8 mouse cellular contexts compared by ENCODE assay signal in genomic region chr17:24072919-24073696, GRCm38 (mm10). TPM values are rescaled to one million over a fixed set of nuclear protein-coding genes. Genes with fewer than 3 reads are reported as not detected.
DNase-seq lines count a peak whose midpoint lies in the region; ATAC-seq and TF ChIP-seq lines count a peak whose summit lies in the region.

TSS of gene Kctd5 (minus strand) at chr17:24073485.

- no peaks in the 10 kb centered on the region for H3K9me3 ChIP-seq in MEL (replicated peaks; ENCODE audit: insufficient read depth, low read length)
- H3K9me3 ChIP-seq in forebrain, postnatal 0 days (ENCODE audit: low read length) = no peaks in the 10 kb centered on the region
- H3K9me3 ChIP-seq in lung, embryonic 15.5 days = no peaks in the 10 kb centered on the region

- peak; percentile 86 to 89 for TF ChIP-seq POLR2A in MEL (IDR thresholded peaks at IDR 0.05; ENCODE audit: control insufficient read depth in 1 of 2, insufficient read depth in 1 of 2, low read depth in 1 of 2, low read length in 2 of 2, poor library complexity in 1 of 2)
- peak; percentile 75; the same call in 1 of the 2 replicates for TF ChIP-seq POLR2A in cerebellum, adult 2 months (IDR thresholded peaks at IDR 0.05; ENCODE audit: borderline replicate concordance, insufficient read depth, low read length)

- peaks cover 0 to 8% of the 10 kb centered on the region in 2 experiments; a peak in 2 of 4 replicates for H3K36me3 ChIP-seq in MEL (ENCODE audit: control insufficient read depth in 1 of 2, insufficient read depth in 2 of 2, low read length in 2 of 2)
- H3K36me3 ChIP-seq in forebrain, postnatal 0 days (ENCODE audit: insufficient read depth) = peaks cover 15% of the 10 kb centered on the region
- H3K36me3 ChIP-seq in lung, embryonic 15.5 days = peaks cover 6% of the 10 kb centered on the region; the same call in 1 of the 2 replicates

- no peak for TF ChIP-seq CTCF in MEL (IDR thresholded peaks at IDR 0.05 in 2 of 3, conservative IDR thresholded peaks at IDR 0.05 in 1 of 3; ENCODE audit: control insufficient read depth in 1 of 3, insufficient read depth in 1 of 3, low read depth in 2 of 3, low read length in 3 of 3, poor library complexity in 1 of 3, severe bottlenecking in 1 of 3)
- TF ChIP-seq CTCF in cerebellum, adult 2 months (IDR thresholded peaks at IDR 0.05; ENCODE audit: borderline replicate concordance, insufficient read depth, low read depth, low read length) = no peak
- no peak for TF ChIP-seq CTCF in forebrain, postnatal 0 days (IDR thresholded peaks at IDR 0.05; ENCODE audit: low read depth)

- peak; percentile 98 for ATAC-seq in forebrain, postnatal 0 days
- ATAC-seq in lung, embryonic 15.5 days (ENCODE audit: borderline replicate concordance, extremely low read depth, low FRiP score, low TSS enrichment) = peak; percentile 98

- H3K27ac ChIP-seq in MEL (ENCODE audit: control insufficient read depth, low read depth, low read length) = no peak within 1 kb of the TSS; the same call in 1 of the 2 replicates
- peak within 1 kb of the TSS; percentile 69 for H3K27ac ChIP-seq in cerebellum, adult 2 months (ENCODE audit: insufficient read depth, low read length)
- peak within 1 kb of the TSS; percentile 87 for H3K27ac ChIP-seq in forebrain, postnatal 0 days (ENCODE audit: low read depth, low read length)
- peak within 1 kb of the TSS; percentile 88 for H3K27ac ChIP-seq in lung, embryonic 15.5 days

- under 1% methylated on average over 62 of the region's 62 CpGs for WGBS in cerebellum, adult 2 months
- WGBS in forebrain, postnatal 0 days = under 1% methylated on average over 55 of the region's 62 CpGs
- WGBS in lung, embryonic 15.5 days = under 1% methylated on average over 62 of the region's 62 CpGs

- DNase-seq in MEL (ENCODE audit: low read depth, low spot score) = peak; percentile 97
- peak; percentile 94 to 96 for DNase-seq in cerebellum, adult 2 months
- peak; percentile 99 for DNase-seq in forebrain, postnatal 0 days
- peak; percentile 96 for DNase-seq in heart, postnatal 4 days
- DNase-seq in layer of hippocampus, adult 8-10 months (ENCODE audit: low spot score in 2 of 2) = peak; percentile 92 to 97
- peak; percentile 90 for DNase-seq in ovary, adult 18-20 months (ENCODE audit: low spot score)
- peak; percentile 91 for DNase-seq in thymus, postnatal 0 days (ENCODE audit: low spot score)

- H3K4me1 ChIP-seq in MEL (ENCODE audit: control insufficient read depth in 1 of 2, insufficient read depth in 2 of 2, low read length in 2 of 2) = peaks cover 2 to 4% of the 10 kb centered on the region in 2 experiments; a peak in 2 of 4 replicates
- peaks cover 2% of the 10 kb centered on the region; the same call in 1 of the 2 replicates for H3K4me1 ChIP-seq in cerebellum, adult 2 months (ENCODE audit: control insufficient read depth, insufficient read depth, low read length)
- peaks cover 5% of the 10 kb centered on the region; the same call in 1 of the 2 replicates for H3K4me1 ChIP-seq in forebrain, postnatal 0 days (ENCODE audit: insufficient read depth)
- H3K4me1 ChIP-seq in lung, embryonic 15.5 days = peaks cover 8% of the 10 kb centered on the region

- no peak for TF ChIP-seq RAD21 in MEL (IDR thresholded peaks at IDR 0.05; ENCODE audit: low read depth, low read length)

- no peak for TF ChIP-seq EP300 in MEL (IDR thresholded peaks at IDR 0.05; ENCODE audit: low read depth in 1 of 2, low read length in 2 of 2)

- H3K9ac ChIP-seq in MEL (ENCODE audit: control insufficient read depth, low read depth, low read length, poor library complexity, severe bottlenecking) = peak within 1 kb of the TSS; percentile 80
- peak within 1 kb of the TSS; percentile 92 for H3K9ac ChIP-seq in forebrain, postnatal 0 days
- peak within 1 kb of the TSS; percentile 97 for H3K9ac ChIP-seq in lung, embryonic 15.5 days

- no peaks in the 10 kb centered on the region for H3K27me3 ChIP-seq in MEL (ENCODE audit: control insufficient read depth in 1 of 2, insufficient read depth in 2 of 2, low read length in 2 of 2)
- H3K27me3 ChIP-seq in cerebellum, adult 2 months (ENCODE audit: control insufficient read depth, insufficient read depth, low read length) = no peaks in the 10 kb centered on the region
- no peaks in the 10 kb centered on the region for H3K27me3 ChIP-seq in forebrain, postnatal 0 days (ENCODE audit: insufficient read depth, low read length)
- no peaks in the 10 kb centered on the region for H3K27me3 ChIP-seq in lung, embryonic 15.5 days

- H3K4me2 ChIP-seq in forebrain, postnatal 0 days (ENCODE audit: low read depth) = peak within 1 kb of the TSS; percentile 65
- peak within 1 kb of the TSS; percentile 71 for H3K4me2 ChIP-seq in lung, embryonic 15.5 days

- H3K4me3 ChIP-seq in MEL (ENCODE audit: control insufficient read depth in 1 of 2, insufficient read depth in 1 of 2, low read depth in 2 of 2, low read length in 2 of 2) = peak within 1 kb of the TSS; percentile 59 to 72
- H3K4me3 ChIP-seq in cerebellum, adult 2 months (replicated peaks; ENCODE audit: insufficient read depth, low read depth, low read length) = peak within 1 kb of the TSS; percentile 76
- H3K4me3 ChIP-seq in forebrain, postnatal 0 days (ENCODE audit: low read depth, low read length) = peak within 1 kb of the TSS; percentile 98
- peak within 1 kb of the TSS; percentile 97 for H3K4me3 ChIP-seq in lung, embryonic 15.5 days

- peaks cover 15% of the 10 kb centered on the region for H3K79me2 ChIP-seq in MEL (ENCODE audit: control insufficient read depth, insufficient read depth, low read length, poor library complexity)

TF ChIP-seq in MEL, 35 proteins besides CTCF, POLR2A, EP300 and RAD21 (continues in another document):
- TF ChIP-seq TCF12 (IDR thresholded peaks at IDR 0.05; ENCODE audit: low read depth, low read length) (peak; percentile 62), RCOR1 (IDR thresholded peaks at IDR 0.05; ENCODE audit: low read depth, low read length) (peak; percentile 18; the same call in 1 of the 2 replicates), E2F4 (IDR thresholded peaks at IDR 0.05; ENCODE audit: borderline replicate concordance, low read depth, low read length) (no peak), KAT2A (conservative IDR thresholded peaks at IDR 0.05; ENCODE audit: low read depth, low read length) (no peak; the same call in 1 of the 2 replicates), ZMIZ1 (IDR thresholded peaks at IDR 0.05; ENCODE audit: low read depth, low read length) (peak; percentile 78; the same call in 1 of the 2 replicates), USF1 (IDR thresholded peaks at IDR 0.05; ENCODE audit: low read depth, low read length) (no peak), SIN3A (IDR thresholded peaks at IDR 0.05; ENCODE audit: low read length) (peak; percentile 80), POLR2AphosphoS5 (IDR thresholded peaks at IDR 0.05; ENCODE audit: borderline replicate concordance, low read depth, low read length) (no peak), ZNF384 (IDR thresholded peaks at IDR 0.05; ENCODE audit: low read depth, low read length) (no peak), GATA1 (IDR thresholded peaks at IDR 0.05; ENCODE audit: low read depth, low read length) (no peak; the same call in 1 of the 2 replicates), MAX (IDR thresholded peaks at IDR 0.05; ENCODE audit: low read length) (no peak; the same call in 1 of the 2 replicates), UBTF (IDR thresholded peaks at IDR 0.05; ENCODE audit: borderline replicate concordance, insufficient read depth, low read depth, low read length) (peak; percentile 33; the same call in 1 of the 2 replicates), HCFC1 (IDR thresholded peaks at IDR 0.05; ENCODE audit: low read depth, low read length) (peak; percentile 94), NELFE (IDR thresholded peaks at IDR 0.05; ENCODE audit: low read depth, low read length) (peak; percentile 95), MXI1 (IDR thresholded peaks at IDR 0.05; ENCODE audit: low read depth, low read length) (peak; percentile 85; the same call in 1 of the 2 replicates), CHD2 (IDR thresholded peaks at IDR 0.05; ENCODE audit: low read length) (peak; percentile 83), MEF2A (IDR thresholded peaks at IDR 0.05; ENCODE audit: extremely low read depth, insufficient replicate concordance, low read depth, low read length, poor library complexity, severe bottlenecking) (no peak), MYB (IDR thresholded peaks at IDR 0.05; ENCODE audit: low read depth, low read length) (no peak), USF2 (IDR thresholded peaks at IDR 0.05; ENCODE audit: borderline replicate concordance in 1 of 2, insufficient read depth in 1 of 2, low read depth in 1 of 2, low read length in 2 of 2) (no peak), ZC3H11A (IDR thresholded peaks at IDR 0.05; ENCODE audit: low read depth, low read length) (no peak), MAZ (IDR thresholded peaks at IDR 0.05; ENCODE audit: low read depth, low read length) (peak; percentile 88; the same call in 1 of the 2 replicates), TAL1 (IDR thresholded peaks at IDR 0.05; ENCODE audit: low read length) (no peak), NRF1 (IDR thresholded peaks at IDR 0.05; ENCODE audit: insufficient read depth, low read depth, low read length, poor library complexity, severe bottlenecking) (peak; percentile 31; the same call in 1 of the 2 replicates), MYC (IDR thresholded peaks at IDR 0.05; ENCODE audit: low read depth, low read length) (peak; percentile 71; the same call in 1 of the 2 replicates), MAFK (IDR thresholded peaks at IDR 0.05; ENCODE audit: borderline replicate concordance, low read depth, low read length) (no peak), ELF1 (IDR thresholded peaks at IDR 0.05; ENCODE audit: low read depth, low read length) (peak; percentile 95), TBP (IDR thresholded peaks at IDR 0.05; ENCODE audit: low read depth, low read length) (peak; percentile 90), JUND (IDR thresholded peaks at IDR 0.05; ENCODE audit: low read depth, low read length) (no peak), ZKSCAN1 (IDR thresholded peaks at IDR 0.05; ENCODE audit: low read depth, low read length) (no peak)

RNA-seq across cellular contexts. Expression of gene Kctd5, which starts in this region (rescaled TPM):
- total RNA-seq in MEL (2012; rRNA removed) = 19.3 and 20.2 TPM in 2 replicates
- polyA plus RNA-seq in MEL (2012; ENCODE audit: insufficient read depth in 1 of 2, insufficient read length in 2 of 2, low read depth in 1 of 2, low replicate concordance in 2 of 2, missing spikeins in 1 of 2) = 10 to 100 TPM in 1 of 2 experiments, not detected in 1; 33.2 TPM
- polyA plus RNA-seq in cerebellum, adult 2 months (2012; rRNA removed) = 32.8 and 35.6 TPM in 2 replicates
- total RNA-seq in forebrain, postnatal 0 days (2014; rRNA removed) = 83.4 and 97.6 TPM in 2 replicates
- polyA plus RNA-seq in forebrain, postnatal 0 days (2015; fragmentation: Nextera tagmentation; extraction: Ambion mirVana) = 82.2 and 87.2 TPM in 2 replicates
- 10 to 100 TPM; 25.4 to 26.0 TPM for total RNA-seq in heart, postnatal 4 days (2021)
- total RNA-seq in layer of hippocampus, adult 8-10 months (2022) = 10 to 100 TPM; 24.5 to 28.2 (median 24.8) TPM
- 68.1 and 69.0 TPM in 2 replicates for polyA plus RNA-seq in lung, embryonic 15.5 days (2015; fragmentation: Nextera tagmentation; extraction: Ambion mirVana)
- 36.1 and 36.3 TPM in 2 replicates for polyA plus RNA-seq in thymus, postnatal 0 days (2015; fragmentation: Nextera tagmentation; extraction: Ambion mirVana)
